Mouse (Mus musculus) liver, postnatal 0 days (tissue): ENCODE data around the gene Hfe.

Source experiments
- CTCF ChIP-seq: sonication (generic); IDR thresholded peaks from 2 replicates; pipeline ENCODE4 v1.5.1; 2016; ENCODE audit warnings: antibody characterized with exemption, low read depth
- EP300 ChIP-seq: IDR thresholded peaks from 2 replicates; pipeline ENCODE4 v1.6.1; 2016; ENCODE audit warnings: antibody characterized with exemption, low read depth, mild to moderate bottlenecking

- TF ChIP-seq CTCF (no peak), EP300 (peak; percentile 48)
Measured at GRCm38 (mm10) chr13:23739069-23739921, 28.6 kb upstream of the Hfe start.
